Mouse (Mus musculus) hindbrain, embryonic 16.5 days (tissue): ENCODE measurements around the gene Lrrc42. TPM values are rescaled to one million over a fixed set of nuclear protein-coding genes. Genes with fewer than 3 reads are reported as not detected.

Source experiments
- ATAC-seq: fragments of 200-750 bp; cut with Nextera tagmentation; 2 replicates; pipeline ENCODE4 v1.8.0; 2017; ENCODE audit warnings: moderate TSS enrichment, moderate library complexity
- H3K27ac ChIP-seq: fragments of 300-500 bp; sonication (generic); 2 replicates; pipeline ENCODE4 v1.5.1; 2014; ENCODE audit warnings: low read depth, mild to moderate bottlenecking, control low read depth, low read length, moderate library complexity
- H3K27me3 ChIP-seq: fragments of 300-500 bp; sonication (generic); replicated peaks from 2 replicates; pipeline ENCODE4 v1.6.1; 2014; ENCODE audit warnings: low read length; ENCODE audit not compliant: control insufficient read depth, insufficient read depth
- H3K36me3 ChIP-seq: fragments of 300-500 bp; sonication (generic); 2 replicates; pipeline ENCODE4 v1.6.1; 2014; ENCODE audit warnings: mild to moderate bottlenecking, low read length, moderate library complexity, mixed read lengths; ENCODE audit not compliant: control insufficient read depth, insufficient read depth
- H3K4me1 ChIP-seq: fragments of 300-500 bp; sonication (generic); 2 replicates; pipeline ENCODE4 v1.6.1; 2014; ENCODE audit warnings: low read depth, low read length; ENCODE audit not compliant: control insufficient read depth, insufficient read depth
- H3K4me2 ChIP-seq: fragments of 300-500 bp; sonication (generic); 2 replicates; pipeline ENCODE4 v1.6.1; 2014; ENCODE audit warnings: mild to moderate bottlenecking, low read length, control low read depth, moderate library complexity
- H3K4me3 ChIP-seq: fragments of 300-500 bp; sonication (generic); 2 replicates; pipeline ENCODE4 v1.5.1; 2014; ENCODE audit warnings: mild to moderate bottlenecking, low read length, control low read depth, moderate library complexity
- H3K9ac ChIP-seq: fragments of 300-500 bp; sonication (generic); 2 replicates; pipeline ENCODE4 v1.6.1; 2014; ENCODE audit warnings: low read depth, mild to moderate bottlenecking, control low read depth, low read length, moderate library complexity
- H3K9me3 ChIP-seq: fragments of 300-500 bp; sonication (generic); 2 replicates; pipeline ENCODE4 v1.6.1; 2014; ENCODE audit warnings: mild to moderate bottlenecking, low read length, moderate library complexity; ENCODE audit not compliant: control insufficient read depth
- WGBS: fragments of 180-500 bp; shearing (Covaris S2); extraction: QIAGEN DNeasy Blood & Tissue Kit; methylation state at CpG from one replicate; pipeline ENCODE4 v1.1.7; 2014; 5-methylcytosine and 5-hydroxymethylcytosine counted together
- polyA plus RNA-seq: library from polyadenylated mRNA; unstranded; fragments of >200 nt; fragmentation: Nextera tagmentation; extraction: Ambion mirVana; gene quantifications from 2 replicates; pipeline ENCODE4 v1.2.1, GENCODE M21; 2015

Lrrc42 gene
- polyA plus RNA-seq, 1 experiment from 2014 or later: 54.7 TPM

GRCm38 (mm10) chr4:107254414-107254813, 1.1 kb upstream of the Lrrc42 start:
- peaks cover 14% of the 10 kb centered on the region for H3K4me1 ChIP-seq
- H3K27ac ChIP-seq: peak overlapping the region; percentile 95
- H3K36me3 ChIP-seq: no peaks in the 10 kb centered on the region
- H3K9ac ChIP-seq: peak overlapping the region; percentile 92
- peak overlapping the region; percentile 89 for H3K4me3 ChIP-seq
- ATAC-seq: no peak
- peak overlapping the region; percentile 75 for H3K4me2 ChIP-seq
- no peaks in the 10 kb centered on the region for H3K27me3 ChIP-seq
- no peaks in the 10 kb centered on the region for H3K9me3 ChIP-seq
- 14% methylated on average over 3 of the region's 3 CpGs for WGBS

GRCm38 (mm10) chr4:107252522-107252921, 810 bp downstream of the Lrrc42 start:
- H3K9ac ChIP-seq: peak overlapping the region; percentile 92
- H3K27me3 ChIP-seq: no peaks in the 10 kb centered on the region
- peak overlapping the region; percentile 75 for H3K4me2 ChIP-seq
- 0% methylated on average over 11 of the region's 11 CpGs for WGBS
- H3K27ac ChIP-seq: peak overlapping the region; percentile 95
- peak overlapping the region; percentile 89 for H3K4me3 ChIP-seq
- H3K4me1 ChIP-seq: peaks cover 19% of the 10 kb centered on the region
- no peak for ATAC-seq
- no peaks in the 10 kb centered on the region for H3K9me3 ChIP-seq
- H3K36me3 ChIP-seq: no peaks in the 10 kb centered on the region

GRCm38 (mm10) chr4:107250494-107250893, 2.8 kb downstream of the Lrrc42 start:
- no peaks in the 10 kb centered on the region for H3K9me3 ChIP-seq
- no peak overlapping the region for H3K4me3 ChIP-seq
- no peak overlapping the region for H3K9ac ChIP-seq
- no peaks in the 10 kb centered on the region for H3K36me3 ChIP-seq
- H3K4me2 ChIP-seq: no peak overlapping the region
- 18% methylated on average over 4 of the region's 4 CpGs for WGBS
- no peak overlapping the region for H3K27ac ChIP-seq
- H3K27me3 ChIP-seq: no peaks in the 10 kb centered on the region
- ATAC-seq: no peak
- peaks cover 19% of the 10 kb centered on the region for H3K4me1 ChIP-seq

- H3K4me1 ChIP-seq: peaks cover 19% of the 10 kb centered on the region
- H3K27ac ChIP-seq: peak overlapping the region; percentile 17; the same call in 1 of the 2 replicates
- WGBS: 41% methylated on average over 2 of the region's 2 CpGs
- H3K36me3 ChIP-seq: no peaks in the 10 kb centered on the region
- H3K4me3 ChIP-seq: no peak overlapping the region
- no peak overlapping the region for H3K4me2 ChIP-seq
- ATAC-seq: no peak
- H3K27me3 ChIP-seq: no peaks in the 10 kb centered on the region
- H3K9me3 ChIP-seq: no peaks in the 10 kb centered on the region
- H3K9ac ChIP-seq: no peak overlapping the region
Observed at GRCm38 (mm10) chr4:107249471-107249870, 3.9 kb downstream of the Lrrc42 start.

- Histone ChIP-seq H3K4me3 (no peak overlapping the region), H3K9me3 (no peaks in the 10 kb centered on the region), H3K27ac (no peak overlapping the region), H3K4me1 (peaks cover 22% of the 10 kb centered on the region), H3K36me3 (no peaks in the 10 kb centered on the region), H3K4me2 (no peak overlapping the region), H3K9ac (no peak overlapping the region), H3K27me3 (no peaks in the 10 kb centered on the region)
- WGBS: 74% methylated on average over 3 of the region's 3 CpGs
- ATAC-seq: no peak
Observed at GRCm38 (mm10) chr4:107248061-107248460, 5.3 kb downstream of the Lrrc42 start.

- Histone ChIP-seq H3K4me2 (no peak overlapping the region), H3K27me3 (no peaks in the 10 kb centered on the region), H3K4me3 (no peak overlapping the region), H3K9me3 (no peaks in the 10 kb centered on the region), H3K4me1 (peaks cover 22% of the 10 kb centered on the region), H3K9ac (no peak overlapping the region), H3K36me3 (0 out of 2 replicates have a peak, but pooled peaks cover 2% of the 10 kb centered on the region), H3K27ac (no peak overlapping the region)
- WGBS: 83% methylated on average over 9 of the region's 9 CpGs
- ATAC-seq: no peak
Observed at GRCm38 (mm10) chr4:107247110-107247509, 6.2 kb downstream of the Lrrc42 start.

- no peak overlapping the region for H3K27ac ChIP-seq
- peaks cover 7% of the 10 kb centered on the region for H3K36me3 ChIP-seq
- H3K27me3 ChIP-seq: no peaks in the 10 kb centered on the region
- no peak overlapping the region for H3K4me2 ChIP-seq
- no peak for ATAC-seq
- 81% methylated on average over 1 of the region's 1 CpGs for WGBS
- H3K4me1 ChIP-seq: peaks cover 17% of the 10 kb centered on the region
- no peak overlapping the region for H3K9ac ChIP-seq
- no peak overlapping the region for H3K4me3 ChIP-seq
- no peaks in the 10 kb centered on the region for H3K9me3 ChIP-seq
Observed at GRCm38 (mm10) chr4:107246040-107246439, 7.3 kb downstream of the Lrrc42 start.

- Histone ChIP-seq H3K9me3 (no peaks in the 10 kb centered on the region), H3K4me3 (no peak overlapping the region), H3K27ac (no peak overlapping the region), H3K4me1 (peaks cover 15% of the 10 kb centered on the region), H3K4me2 (no peak overlapping the region), H3K27me3 (no peaks in the 10 kb centered on the region), H3K9ac (no peak overlapping the region), H3K36me3 (peaks cover 14% of the 10 kb centered on the region)
- 72% methylated on average over 2 of the region's 2 CpGs for WGBS
- ATAC-seq: no peak
Observed at GRCm38 (mm10) chr4:107245368-107245767, 8.0 kb downstream of the Lrrc42 start.

GRCm38 (mm10) chr4:107243365-107244333, 9.7 kb downstream of the Lrrc42 start:
- H3K4me3 ChIP-seq: no peak overlapping the region
- H3K9me3 ChIP-seq: no peaks in the 10 kb centered on the region
- no peaks in the 10 kb centered on the region for H3K27me3 ChIP-seq
- H3K36me3 ChIP-seq: peaks cover 26% of the 10 kb centered on the region
- H3K4me2 ChIP-seq: no peak overlapping the region
- peak; percentile 42; the same call in 1 of the 2 replicates for ATAC-seq
- H3K9ac ChIP-seq: no peak overlapping the region
- H3K27ac ChIP-seq: peak overlapping the region; percentile 18; the same call in 1 of the 2 replicates
- H3K4me1 ChIP-seq: peaks cover 4% of the 10 kb centered on the region; the same call in 1 of the 2 replicates
- 58% methylated on average over 6 of the region's 6 CpGs for WGBS
